Mouse (Mus musculus): ENCODE results near the gene Tbc1d23. TPM values are rescaled to one million over a fixed set of nuclear protein-coding genes. Genes with fewer than 3 reads are reported as not detected.

Tbc1d23 gene
- polyA plus RNA-seq, 1 experiment from 2014 or later: 13.4 TPM

DNA sequence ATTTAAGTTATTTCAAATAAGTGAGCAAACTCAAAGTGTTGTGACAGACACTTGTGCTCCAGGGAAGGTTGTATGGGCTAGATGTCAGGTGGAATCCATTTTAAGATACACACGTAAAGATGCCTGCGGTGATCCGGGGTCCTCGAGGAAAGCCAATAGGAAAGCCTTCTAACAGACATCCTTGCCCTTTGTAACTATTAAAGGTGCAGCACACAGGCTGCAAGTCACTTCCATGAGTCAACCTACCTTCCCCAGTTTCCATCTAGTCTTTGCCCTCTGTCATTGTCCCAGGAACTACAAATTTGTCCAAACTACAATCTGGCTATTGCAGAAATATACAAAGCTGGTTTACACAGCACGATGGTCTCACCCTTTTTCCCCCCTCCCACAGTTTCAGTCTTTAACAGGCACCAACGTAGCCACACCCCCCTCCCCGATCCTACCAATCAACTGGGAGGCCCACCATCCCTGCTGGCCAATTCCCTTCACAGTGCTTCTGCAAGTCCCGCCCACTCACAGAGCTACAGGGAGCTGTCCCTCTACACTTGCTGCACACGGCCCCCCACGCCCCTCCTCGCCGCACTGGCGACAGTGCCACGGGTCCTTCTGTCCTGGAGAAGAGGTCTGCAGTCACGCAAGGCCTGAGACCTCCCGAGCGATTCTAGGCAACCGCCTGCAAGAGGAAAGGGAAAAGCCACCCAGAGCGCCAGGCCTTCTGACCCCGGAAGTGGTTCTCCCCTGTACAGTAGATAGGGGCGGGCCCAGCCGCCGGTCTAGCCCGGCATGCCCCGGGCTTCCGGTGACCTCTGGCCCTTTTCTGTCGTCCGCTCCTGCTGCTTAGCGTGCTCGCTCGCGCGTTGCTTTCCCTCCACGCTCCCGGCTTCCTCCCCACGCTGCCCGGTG, 110.1 kb downstream of the Tbc1d23 start, which contains the start of gene Tomm70a:
Gene Tomm70a (plus strand): TSS at position 791 of the 903 bp plus-strand sequence.
- Histone ChIP-seq H3K4me2 (peak within 1 kb of the TSS; percentile 75), H3K36me3 (ENCODE audit: control insufficient read depth, insufficient read depth, low read length) (no peaks in the 10 kb centered on the region), H3K4me3 (ENCODE audit: low read depth, low read length) (peak within 1 kb of the TSS; percentile 100), H3K27me3 (replicated peaks; ENCODE audit: control insufficient read depth, insufficient read depth, low read length) (no peaks in the 10 kb centered on the region), H3K27ac (ENCODE audit: low read depth, low read length) (peak within 1 kb of the TSS; percentile 87), H3K9me3 (ENCODE audit: control insufficient read depth, low read length) (no peaks in the 10 kb centered on the region), H3K4me1 (replicated peaks; ENCODE audit: control insufficient read depth, insufficient read depth, low read length) (peaks cover 12% of the 10 kb centered on the region), H3K9ac (ENCODE audit: low read depth, low read length) (peak within 1 kb of the TSS; percentile 96)
- DNase-seq (ENCODE audit: low spot score): peak; percentile 95
- ATAC-seq (replicated peaks; ENCODE audit: low FRiP score): peak; percentile 98
- 0% methylated on average over 36 of the region's 37 CpGs for WGBS

Other genes with a start within 250 kb of the Tbc1d23 start
- gene Tmem45a2, start 160.1 kb downstream of the Tbc1d23 start, polyA plus RNA-seq (2014; fragmentation: Nextera tagmentation; extraction: Ambion mirVana): not detected in 2 replicates
- 66.9 and 76.4 TPM in 2 replicates for gene Tomm70a, start 109.8 kb downstream of the Tbc1d23 start, polyA plus RNA-seq (2014; fragmentation: Nextera tagmentation; extraction: Ambion mirVana)
- gene Nit2, start 64.2 kb downstream of the Tbc1d23 start, polyA plus RNA-seq (2014; fragmentation: Nextera tagmentation; extraction: Ambion mirVana): 65.9 and 72.1 TPM in 2 replicates
- 0.13 TPM in 1 of 2 replicates, not detected in the other for gene Tmem30c, start 61.4 kb upstream of the Tbc1d23 start, polyA plus RNA-seq (2014; fragmentation: Nextera tagmentation; extraction: Ambion mirVana)
- gene Filip1l, start 121.6 kb upstream of the Tbc1d23 start, polyA plus RNA-seq (2014; fragmentation: Nextera tagmentation; extraction: Ambion mirVana): 9.3 and 9.4 TPM in 2 replicates